Mouse (Mus musculus) stomach, postnatal 0 days (tissue): ENCODE measurements at regions not wholly inside any gene's neighbourhood (a gene's known extent, or its start where the extent isn't known, plus 50 kb on each side); places are given as distances from the start of the nearest gene placed in this dataset.
A peak's percentile ranks its signal among the peaks of the same experiment; 100 is the strongest.

ENCODE experiments used
- ATAC-seq: fragments of 200-750 bp; cut with Nextera tagmentation; 2 replicates; pipeline ENCODE4 v1.8.0; 2017; ENCODE audit not compliant: low FRiP score, low TSS enrichment
- DNase-seq: peaks from one replicate; pipeline ENCODE4 v3.0.0-alpha.2; 2016; ENCODE audit warnings: low spot score
- H3K27ac ChIP-seq: fragments of 300-500 bp; sonication (generic); replicated peaks from 2 replicates; pipeline ENCODE4 v1.5.1; 2014; ENCODE audit warnings: mild to moderate bottlenecking, control low read depth
- H3K27me3 ChIP-seq: fragments of 300-500 bp; sonication (generic); 2 replicates; pipeline ENCODE4 v1.6.1; 2014; ENCODE audit warnings: low read length; ENCODE audit not compliant: control insufficient read depth, insufficient read depth
- H3K36me3 ChIP-seq: fragments of 300-500 bp; sonication (generic); 2 replicates; pipeline ENCODE4 v1.6.1; 2014; ENCODE audit warnings: low read length, mixed read lengths; ENCODE audit not compliant: control insufficient read depth, insufficient read depth
- H3K4me1 ChIP-seq: fragments of 300-500 bp; sonication (generic); replicated peaks from 2 replicates; pipeline ENCODE4 v1.6.1; 2014; ENCODE audit warnings: antibody characterized with exemption; ENCODE audit not compliant: control insufficient read depth, insufficient read depth
- H3K4me2 ChIP-seq: fragments of 300-500 bp; sonication (generic); replicated peaks from 2 replicates; pipeline ENCODE4 v1.6.1; 2014; ENCODE audit warnings: low read depth, mild to moderate bottlenecking, control low read depth, moderate library complexity
- H3K4me3 ChIP-seq: fragments of 300-500 bp; sonication (generic); 2 replicates; pipeline ENCODE4 v1.5.1; 2014; ENCODE audit warnings: low read depth, low read length, control low read depth
- H3K9ac ChIP-seq: fragments of 300-500 bp; sonication (generic); 2 replicates; pipeline ENCODE4 v1.6.1; 2014; ENCODE audit warnings: mild to moderate bottlenecking, low read length, control low read depth, mixed read lengths
- H3K9me3 ChIP-seq: fragments of 300-500 bp; sonication (generic); 2 replicates; pipeline ENCODE4 v1.6.1; 2016; ENCODE audit warnings: low read length; ENCODE audit not compliant: control insufficient read depth
- CTCF ChIP-seq: IDR thresholded peaks from 2 replicates; pipeline ENCODE4 v1.5.1; 2016; ENCODE audit warnings: antibody characterized with exemption, low read depth, mild to moderate bottlenecking, moderate library complexity
- EP300 ChIP-seq: optimal IDR thresholded peaks from 2 replicates; pipeline ENCODE3; 2016; ENCODE audit warnings: antibody characterized with exemption
- WGBS: fragments of 180-500 bp; shearing (Covaris S2); extraction: QIAGEN DNeasy Blood & Tissue Kit; methylation state at CpG from one replicate; pipeline ENCODE4 v1.1.7; 2014; 5-methylcytosine and 5-hydroxymethylcytosine counted together

GRCm38 (mm10) chr9:43945997-43946649 is 97.1 kb upstream of the Thy1 start:
- H3K4me1 ChIP-seq = no peaks in the 10 kb centered on the region
- WGBS = 88% methylated on average over 13 of the region's 13 CpGs
- ATAC-seq = no peak
- H3K9ac ChIP-seq = no peak overlapping the region
- no peak overlapping the region for H3K4me3 ChIP-seq
- TF ChIP-seq EP300 = no peak
- no peak for TF ChIP-seq CTCF
- H3K9me3 ChIP-seq = no peaks in the 10 kb centered on the region
- no peak overlapping the region for H3K4me2 ChIP-seq
- H3K27me3 ChIP-seq = no peaks in the 10 kb centered on the region
- DNase-seq = no peak
- no peak overlapping the region for H3K27ac ChIP-seq
- H3K36me3 ChIP-seq = no peaks in the 10 kb centered on the region

GRCm38 (mm10) chr9:43947089-43947488 is 96.1 kb upstream of the Thy1 start:
- no peaks in the 10 kb centered on the region for H3K9me3 ChIP-seq
- no peak overlapping the region for H3K4me2 ChIP-seq
- ATAC-seq (0 out of 2 replicates have a peak, but pooled peaks have one; percentile 28), DNase-seq (no peak)
- H3K36me3 ChIP-seq = no peaks in the 10 kb centered on the region
- H3K9ac ChIP-seq = no peak overlapping the region
- no peak overlapping the region for H3K27ac ChIP-seq
- H3K4me3 ChIP-seq = no peak overlapping the region
- H3K4me1 ChIP-seq = no peaks in the 10 kb centered on the region
- H3K27me3 ChIP-seq = no peaks in the 10 kb centered on the region
- 41% methylated on average over 5 of the region's 5 CpGs for WGBS
- TF ChIP-seq EP300 = no peak
- no peak for TF ChIP-seq CTCF

GRCm38 (mm10) chr9:43947490-43948150 is 95.6 kb upstream of the Thy1 start:
- Histone ChIP-seq H3K27me3 (no peaks in the 10 kb centered on the region), H3K4me3 (no peak overlapping the region), H3K9me3 (no peaks in the 10 kb centered on the region), H3K4me1 (no peaks in the 10 kb centered on the region), H3K27ac (no peak overlapping the region), H3K36me3 (no peaks in the 10 kb centered on the region), H3K4me2 (no peak overlapping the region), H3K9ac (no peak overlapping the region)
- no peak for DNase-seq
- 36% methylated on average over 11 of the region's 11 CpGs for WGBS
- ATAC-seq = no peak
- no peak for TF ChIP-seq CTCF
- no peak for TF ChIP-seq EP300

GRCm38 (mm10) chr9:43953128-43953527 is 90.1 kb upstream of the Thy1 start:
- 32% methylated on average over 7 of the region's 7 CpGs for WGBS
- H3K4me3 ChIP-seq = no peak overlapping the region
- no peaks in the 10 kb centered on the region for H3K36me3 ChIP-seq
- no peaks in the 10 kb centered on the region for H3K4me1 ChIP-seq
- no peak overlapping the region for H3K4me2 ChIP-seq
- no peaks in the 10 kb centered on the region for H3K27me3 ChIP-seq
- H3K9me3 ChIP-seq = no peaks in the 10 kb centered on the region
- ATAC-seq (no peak), DNase-seq (peak; percentile 19)
- no peak overlapping the region for H3K27ac ChIP-seq
- TF ChIP-seq EP300 (no peak), CTCF (peak; percentile 59)
- H3K9ac ChIP-seq = no peak overlapping the region

- Histone ChIP-seq H3K9me3 (no peaks in the 10 kb centered on the region), H3K27me3 (no peaks in the 10 kb centered on the region), H3K4me3 (no peak overlapping the region), H3K36me3 (no peaks in the 10 kb centered on the region), H3K9ac (no peak overlapping the region), H3K4me1 (no peaks in the 10 kb centered on the region), H3K4me2 (no peak overlapping the region), H3K27ac (no peak overlapping the region)
- 23% methylated on average over 9 of the region's 9 CpGs for WGBS
- DNase-seq (peak; percentile 77), ATAC-seq (no peak)
- no peak for TF ChIP-seq EP300
- TF ChIP-seq CTCF = no peak
Observed at GRCm38 (mm10) chr9:43959541-43959940, 83.6 kb upstream of the Thy1 start.

- WGBS = 63% methylated on average over 12 of the region's 12 CpGs
- TF ChIP-seq EP300 (no peak), CTCF (no peak)
- H3K9me3 ChIP-seq = no peaks in the 10 kb centered on the region
- no peaks in the 10 kb centered on the region for H3K36me3 ChIP-seq
- H3K27ac ChIP-seq = no peak overlapping the region
- DNase-seq (no peak), ATAC-seq (no peak)
- no peak overlapping the region for H3K9ac ChIP-seq
- H3K27me3 ChIP-seq = no peaks in the 10 kb centered on the region
- H3K4me3 ChIP-seq = no peak overlapping the region
- no peaks in the 10 kb centered on the region for H3K4me1 ChIP-seq
- no peak overlapping the region for H3K4me2 ChIP-seq
Observed at GRCm38 (mm10) chr9:43961431-43961830, 81.8 kb upstream of the Thy1 start.
